ENCODE assay signal across 17 mouse cellular contexts in the genomic region with DNA sequence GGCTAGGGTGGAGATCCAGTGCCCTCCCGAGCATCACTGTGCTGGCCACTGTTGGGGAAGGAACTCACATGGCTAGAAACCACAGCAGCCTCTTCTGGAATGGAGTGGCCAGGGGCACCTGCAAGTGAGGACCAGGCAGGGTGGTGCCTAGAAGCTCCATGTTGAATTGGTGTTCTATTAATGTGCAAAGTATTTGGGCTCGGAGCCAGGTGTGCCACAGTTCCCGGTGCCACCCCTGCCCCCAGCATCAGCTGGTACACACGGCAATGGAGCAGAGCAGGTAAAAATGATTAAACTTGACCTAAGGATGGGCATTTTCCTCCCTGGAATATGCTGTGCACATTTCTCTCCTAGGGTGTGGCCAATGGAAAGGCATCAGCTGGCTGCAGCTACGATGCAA.
"Had no signal": no experiment of that assay in that cellular context is flagged by ENCODE, and none has a peak within 500 bp of the region (broad histone marks: within the 10 kb centered on the region; RNA-seq: fewer than 3 reads in every experiment).

No protein-coding gene starts in this region.

- H3K36me3 ChIP-seq: liver, embryonic 12.5 days; midbrain, embryonic 15.5 days; neural tube, embryonic 13.5 days had no signal

- H3K27ac ChIP-seq: limb, embryonic 15.5 days; liver, embryonic 12.5 days; macrophage; midbrain, embryonic 15.5 days; neural tube, embryonic 13.5 days had no signal

- H3K4me3 ChIP-seq: limb, embryonic 15.5 days; liver, embryonic 12.5 days; megakaryocyte, embryonic 14.5 days; midbrain, embryonic 15.5 days; neural tube, embryonic 13.5 days had no signal

- H3K9me3 ChIP-seq: limb, embryonic 15.5 days; liver, embryonic 12.5 days; midbrain, embryonic 15.5 days; neural tube, embryonic 13.5 days had no signal

- H3K4me1 ChIP-seq: megakaryocyte, embryonic 14.5 days; midbrain, embryonic 15.5 days had no signal

- H3K4me2 ChIP-seq: limb, embryonic 15.5 days; liver, embryonic 12.5 days; lung, embryonic 14.5 days; midbrain, embryonic 11.5 days; midbrain, embryonic 15.5 days; neural tube, embryonic 13.5 days had no signal

- ATAC-seq: inflammation-experienced regulatory T-cells, adult 6 months; intestine, postnatal 0 days; liver, embryonic 12.5 days; midbrain, embryonic 15.5 days had no signal

- H3K27me3 ChIP-seq: limb, embryonic 15.5 days; midbrain, embryonic 15.5 days; neural tube, embryonic 13.5 days had no signal

- H3K9ac ChIP-seq: limb, embryonic 15.5 days; liver, embryonic 12.5 days; lung, embryonic 14.5 days; midbrain, embryonic 15.5 days; neural tube, embryonic 13.5 days had no signal

- DNase-seq: layer of hippocampus, adult 9-11 months; layer of hippocampus, postnatal 36 days; lung, embryonic 14.5 days; lung, postnatal 10 days; retina, postnatal 1 day; right cerebral cortex, postnatal 4 days; spleen, adult 18-20 months; thymus, postnatal 36 days had no signal
